Mouse (Mus musculus) urinary bladder, postnatal 25 days (tissue): ENCODE data around the gene Bcas2.
A peak's percentile ranks its signal among the peaks of the same experiment; 100 is the strongest.

Experiments
- DNase-seq: peaks from one replicate; pipeline ENCODE4 v3.0.0; 2022; ENCODE audit warnings: low spot score

Bcas2 gene

GRCm38 (mm10) chr3:103171505-103172267 is at the start of gene Bcas2:
Gene Bcas2, plus strand, starts transcription at chr3:103171655.
- peak; percentile 100 for DNase-seq

- no peak for DNase-seq
These were observed 47.8 kb upstream of the Bcas2 start for GRCm38 (mm10) chr3:103123636-103124035.

- no peak for DNase-seq
These were observed 45.3 kb upstream of the Bcas2 start for GRCm38 (mm10) chr3:103126138-103126537.

- DNase-seq: no peak
These were observed 44.3 kb upstream of the Bcas2 start for GRCm38 (mm10) chr3:103127177-103127576.

- DNase-seq: no peak
These were observed 43.7 kb upstream of the Bcas2 start for GRCm38 (mm10) chr3:103127721-103128120.

- no peak for DNase-seq
These were observed 43.2 kb upstream of the Bcas2 start for GRCm38 (mm10) chr3:103128251-103128650.

GRCm38 (mm10) chr3:103129367-103130159 is 41.9 kb upstream of the Bcas2 start:
- no peak for DNase-seq

GRCm38 (mm10) chr3:103130236-103130751 is 41.2 kb upstream of the Bcas2 start:
- no peak for DNase-seq

GRCm38 (mm10) chr3:103133098-103133497 is 38.4 kb upstream of the Bcas2 start:
- DNase-seq: no peak

- DNase-seq: no peak
These were observed 34.9 kb upstream of the Bcas2 start for GRCm38 (mm10) chr3:103136414-103137077.

- no peak for DNase-seq
These were observed 32.4 kb upstream of the Bcas2 start for GRCm38 (mm10) chr3:103139047-103139446.

- peak; percentile 31 for DNase-seq
These were observed 31.2 kb upstream of the Bcas2 start for GRCm38 (mm10) chr3:103140095-103140838.

- DNase-seq: no peak
These were observed 30.2 kb upstream of the Bcas2 start for GRCm38 (mm10) chr3:103141287-103141686.

- DNase-seq: no peak
These were observed 29.1 kb upstream of the Bcas2 start for GRCm38 (mm10) chr3:103142366-103142765.

- DNase-seq: no peak
These were observed 26.1 kb upstream of the Bcas2 start for GRCm38 (mm10) chr3:103145336-103145735.

- no peak for DNase-seq
These were observed 25.7 kb upstream of the Bcas2 start for GRCm38 (mm10) chr3:103145791-103146190.

- DNase-seq: no peak
These were observed 24.9 kb upstream of the Bcas2 start for GRCm38 (mm10) chr3:103146330-103147166.

- DNase-seq: no peak
These were observed 23.7 kb upstream of the Bcas2 start for GRCm38 (mm10) chr3:103147775-103148174.

GRCm38 (mm10) chr3:103148941-103149340 is 22.5 kb upstream of the Bcas2 start:
- DNase-seq: no peak

GRCm38 (mm10) chr3:103153761-103154160 is 17.7 kb upstream of the Bcas2 start:
- no peak for DNase-seq
